Mouse (Mus musculus) forebrain, embryonic 10.5 days (tissue): ENCODE data around the gene Nav1. TPM values are rescaled to one million over a fixed set of nuclear protein-coding genes. Genes with fewer than 3 reads are reported as not detected.

ENCODE experiments used
- DNase-seq: peaks from one replicate; pipeline ENCODE4 v3.0.0-alpha.2; 2017; ENCODE audit warnings: low spot score; ENCODE audit errors: extremely low spot score
- H3K27ac ChIP-seq: fragments of 300-500 bp; sonication (generic); 2 replicates; pipeline ENCODE4 v1.5.1; 2016; ENCODE audit warnings: mild to moderate bottlenecking
- H3K27me3 ChIP-seq: fragments of 300-500 bp; sonication (generic); 2 replicates; pipeline ENCODE4 v1.6.1; 2016; ENCODE audit warnings: mild to moderate bottlenecking; ENCODE audit not compliant: poor library complexity, severe bottlenecking
- H3K36me3 ChIP-seq: fragments of 300-500 bp; sonication (generic); replicated peaks from 2 replicates; pipeline ENCODE4 v1.6.1; 2016; ENCODE audit warnings: mild to moderate bottlenecking, moderate library complexity
- H3K4me1 ChIP-seq: fragments of 300-500 bp; sonication (generic); 2 replicates; pipeline ENCODE4 v1.6.1; 2016
- H3K4me3 ChIP-seq: fragments of 300-500 bp; sonication (generic); 2 replicates; pipeline ENCODE4 v1.5.1; 2016; ENCODE audit warnings: mild to moderate bottlenecking, moderate library complexity
- H3K9me3 ChIP-seq: fragments of 300-500 bp; sonication (generic); 2 replicates; pipeline ENCODE4 v1.6.1; 2016; ENCODE audit warnings: mild to moderate bottlenecking, moderate library complexity
- WGBS: fragments of 180-500 bp; shearing (Covaris S2); methylation state at CpG from one replicate; pipeline ENCODE4 v1.1.7; 2016; 5-methylcytosine and 5-hydroxymethylcytosine counted together
- polyA plus RNA-seq: library from polyadenylated mRNA; unstranded; fragments of >200 nt; fragmentation: Nextera tagmentation; extraction: Ambion mirVana; gene quantifications from 2 replicates; pipeline ENCODE4 v1.2.1, GENCODE M21; 2016

The Nav1 gene
- 25.3 and 28.4 TPM in 2 replicates for polyA plus RNA-seq

- Histone ChIP-seq H3K4me3 (no peak within 1 kb of the TSS), H3K27ac (peak within 1 kb of the TSS; percentile 31)
- 56% methylated on average over 7 of the region's 7 CpGs for WGBS
Observed at GRCm38 (mm10) chr1:135607019-135607418, at the start of gene Nav1. TSS of gene Nav1 (minus strand) at chr1:135607295.

DNA sequence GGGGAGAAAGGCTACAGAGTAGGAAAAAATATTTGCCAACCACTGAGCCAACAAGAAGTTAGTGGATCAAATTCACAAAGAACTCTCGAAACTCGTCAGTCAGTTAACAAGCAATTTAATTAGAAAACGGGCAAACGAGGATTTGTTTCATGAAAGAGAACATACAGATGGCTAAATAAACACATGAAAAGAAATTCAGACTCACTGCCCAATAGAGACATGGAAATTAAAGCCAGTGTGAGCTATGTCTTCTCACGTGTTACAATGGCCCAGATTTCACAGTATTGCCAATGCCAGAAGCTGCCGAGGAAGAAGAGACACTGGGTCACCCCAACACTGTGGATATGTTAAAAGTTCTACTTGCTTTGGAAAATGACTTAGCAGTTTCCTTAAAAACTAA lies 46.8 kb upstream of the Nav1 start:
- no peaks in the 10 kb centered on the region for H3K27me3 ChIP-seq
- no peak overlapping the region for H3K4me3 ChIP-seq
- DNase-seq = no peak
- H3K27ac ChIP-seq = no peak overlapping the region
- peaks cover 6% of the 10 kb centered on the region; the same call in 1 of the 2 replicates for H3K9me3 ChIP-seq
- H3K36me3 ChIP-seq = peaks cover 4% of the 10 kb centered on the region
- peaks cover 6% of the 10 kb centered on the region for H3K4me1 ChIP-seq
- 91% methylated on average over 6 of the region's 6 CpGs for WGBS

More at GRCm38 (mm10) chr1:135607019-135607418, at the start of gene Nav1:
- DNase-seq = no peak
- Histone ChIP-seq H3K4me1 (peaks cover 28% of the 10 kb centered on the region), H3K27me3 (no peaks in the 10 kb centered on the region), H3K36me3 (no peaks in the 10 kb centered on the region), H3K9me3 (no peaks in the 10 kb centered on the region)

GRCm38 (mm10) chr1:135645459-135646195 lies 38.5 kb upstream of the Nav1 start:
- no peaks in the 10 kb centered on the region for H3K27me3 ChIP-seq
- no peaks in the 10 kb centered on the region for H3K9me3 ChIP-seq
- no peak overlapping the region for H3K4me3 ChIP-seq
- peaks cover 19% of the 10 kb centered on the region for H3K4me1 ChIP-seq
- DNase-seq = no peak
- peak overlapping the region; percentile 76 for H3K27ac ChIP-seq
- WGBS = 54% methylated on average over 8 of the region's 8 CpGs
- no peaks in the 10 kb centered on the region for H3K36me3 ChIP-seq

DNA sequence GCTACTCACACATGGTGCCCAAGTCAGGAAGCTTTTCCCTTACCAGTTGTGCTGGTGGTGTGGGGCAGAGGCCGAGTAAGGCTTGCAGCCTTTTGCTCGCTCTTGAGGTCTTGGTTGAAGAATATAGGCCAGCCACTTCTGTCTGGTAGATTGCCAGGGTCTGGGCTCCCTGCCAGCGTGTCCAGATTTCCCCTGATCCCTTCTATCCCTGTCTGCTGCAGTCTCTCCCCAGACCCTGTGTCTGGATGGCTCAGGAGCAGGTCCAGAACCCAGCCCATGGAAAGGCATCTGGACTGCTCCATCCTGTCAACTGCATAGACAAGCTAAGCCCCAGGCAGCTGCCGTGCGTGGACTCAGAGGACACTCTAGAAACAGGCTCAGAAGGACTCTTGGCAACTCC lies 37.0 kb upstream of the Nav1 start:
- 89% methylated on average over 5 of the region's 5 CpGs for whole genome bisulfite sequencing
- H3K27ac ChIP-seq = no peak overlapping the region

GRCm38 (mm10) chr1:135643691-135644090 lies 36.6 kb upstream of the Nav1 start:
- Histone ChIP-seq H3K9me3 (no peaks in the 10 kb centered on the region), H3K27me3 (no peaks in the 10 kb centered on the region), H3K4me1 (peaks cover 19% of the 10 kb centered on the region), H3K36me3 (no peaks in the 10 kb centered on the region), H3K27ac (no peak overlapping the region), H3K4me3 (no peak overlapping the region)
- WGBS = 82% methylated on average over 3 of the region's 3 CpGs
- DNase-seq = no peak

More for the DNA sequence above, 37.0 kb upstream of the Nav1 start:
- peaks cover 19% of the 10 kb centered on the region for H3K4me1 ChIP-seq
- no peaks in the 10 kb centered on the region for H3K27me3 ChIP-seq
- H3K4me3 ChIP-seq = no peak overlapping the region
- no peaks in the 10 kb centered on the region for H3K9me3 ChIP-seq
- no peaks in the 10 kb centered on the region for H3K36me3 ChIP-seq
- no peak for DNase-seq

GRCm38 (mm10) chr1:135639853-135640252 lies 32.8 kb upstream of the Nav1 start:
- WGBS = 95% methylated on average over 7 of the region's 7 CpGs
- DNase-seq = no peak
- no peaks in the 10 kb centered on the region for H3K36me3 ChIP-seq

GRCm38 (mm10) chr1:135639093-135639492 lies 32.0 kb upstream of the Nav1 start:
- Histone ChIP-seq H3K27me3 (no peaks in the 10 kb centered on the region), H3K4me3 (no peak overlapping the region), H3K4me1 (peaks cover 32% of the 10 kb centered on the region), H3K36me3 (no peaks in the 10 kb centered on the region), H3K9me3 (no peaks in the 10 kb centered on the region), H3K27ac (no peak overlapping the region)
- 90% methylated on average over 1 of the region's 1 CpGs for WGBS
- DNase-seq = no peak

More at GRCm38 (mm10) chr1:135639853-135640252, 32.8 kb upstream of the Nav1 start:
- H3K27me3 ChIP-seq = no peaks in the 10 kb centered on the region
- H3K4me3 ChIP-seq = no peak overlapping the region
- peaks cover 32% of the 10 kb centered on the region for H3K4me1 ChIP-seq
- no peak overlapping the region for H3K27ac ChIP-seq
- H3K9me3 ChIP-seq = no peaks in the 10 kb centered on the region

DNA sequence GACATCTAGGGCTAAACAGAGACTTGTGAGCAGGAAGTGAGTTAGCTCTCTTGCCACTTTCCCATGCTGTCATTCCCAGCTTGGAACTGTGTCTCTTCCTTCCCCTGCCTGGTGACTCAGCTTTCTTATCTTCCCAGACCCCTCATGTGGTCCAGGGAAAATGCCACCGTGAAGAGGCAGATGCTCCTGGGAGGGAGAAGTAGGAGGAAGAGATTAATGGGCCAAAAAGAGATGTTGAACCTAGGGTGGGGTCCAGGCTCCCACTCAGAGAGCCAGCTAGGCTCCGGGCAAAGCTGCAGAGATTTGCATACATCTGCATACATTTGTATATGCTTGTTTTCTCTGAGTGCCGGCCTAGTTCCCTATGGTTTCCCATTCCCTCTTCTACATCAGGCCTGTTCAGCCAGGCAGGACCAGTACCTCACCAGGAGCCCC lies 30.5 kb upstream of the Nav1 start:
- no peak overlapping the region for H3K4me3 ChIP-seq
- DNase-seq = no peak
- H3K27me3 ChIP-seq = no peaks in the 10 kb centered on the region
- H3K27ac ChIP-seq = no peak overlapping the region
- 23% methylated on average over 3 of the region's 3 CpGs for WGBS
- H3K4me1 ChIP-seq = peaks cover 32% of the 10 kb centered on the region
- no peaks in the 10 kb centered on the region for H3K36me3 ChIP-seq
- H3K9me3 ChIP-seq = no peaks in the 10 kb centered on the region

- H3K27ac ChIP-seq = no peak overlapping the region
- DNase-seq = no peak
- H3K27me3 ChIP-seq = no peaks in the 10 kb centered on the region
- H3K9me3 ChIP-seq = no peaks in the 10 kb centered on the region
- H3K4me3 ChIP-seq = no peak overlapping the region
- peaks cover 38% of the 10 kb centered on the region for H3K4me1 ChIP-seq
- H3K36me3 ChIP-seq = no peaks in the 10 kb centered on the region
- 70% methylated on average over 6 of the region's 6 CpGs for WGBS
Observed at GRCm38 (mm10) chr1:135636111-135636511, 29.0 kb upstream of the Nav1 start.

- Histone ChIP-seq H3K9me3 (no peaks in the 10 kb centered on the region), H3K4me1 (peaks cover 38% of the 10 kb centered on the region), H3K4me3 (no peak overlapping the region), H3K27me3 (no peaks in the 10 kb centered on the region), H3K27ac (no peak overlapping the region), H3K36me3 (no peaks in the 10 kb centered on the region)
- no peak for DNase-seq
- 79% methylated on average over 11 of the region's 11 CpGs for WGBS
Observed at GRCm38 (mm10) chr1:135635323-135636064, 28.4 kb upstream of the Nav1 start.

DNA sequence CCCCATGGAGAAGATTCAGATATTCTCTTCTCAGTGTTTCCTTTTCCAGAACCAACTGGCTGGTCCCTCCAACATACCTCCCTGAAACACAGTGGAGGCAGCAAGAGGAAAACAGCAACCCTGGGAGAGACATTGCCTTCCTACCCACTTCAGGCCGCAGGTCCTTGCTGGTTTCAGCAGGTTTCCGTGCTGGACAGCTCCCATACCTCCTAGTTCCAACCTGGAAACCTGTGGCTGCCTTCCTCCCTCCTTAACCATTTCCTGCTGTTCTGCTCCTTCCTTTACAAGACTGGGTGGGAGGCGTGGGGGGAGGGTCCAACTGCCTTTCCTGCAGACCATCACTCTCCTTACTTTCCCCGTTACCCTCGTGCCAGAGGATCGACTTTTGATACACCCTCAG lies 27.7 kb upstream of the Nav1 start:
- H3K9me3 ChIP-seq = no peaks in the 10 kb centered on the region

GRCm38 (mm10) chr1:135633884-135634283 lies 26.8 kb upstream of the Nav1 start:
- 85% methylated on average over 2 of the region's 2 CpGs for WGBS
- no peak overlapping the region for H3K4me3 ChIP-seq
- DNase-seq = no peak

More for the DNA sequence above, 27.7 kb upstream of the Nav1 start:
- Histone ChIP-seq H3K27ac (no peak overlapping the region), H3K36me3 (no peaks in the 10 kb centered on the region), H3K27me3 (no peaks in the 10 kb centered on the region), H3K4me1 (peaks cover 38% of the 10 kb centered on the region), H3K4me3 (no peak overlapping the region)
- WGBS = 15% methylated on average over 6 of the region's 6 CpGs
- peak; percentile 34 for DNase-seq

GRCm38 (mm10) chr1:135633478-135633877 lies 26.4 kb upstream of the Nav1 start:
- no peak overlapping the region for H3K4me3 ChIP-seq
- WGBS = 90% methylated on average over 4 of the region's 4 CpGs

More at GRCm38 (mm10) chr1:135633884-135634283, 26.8 kb upstream of the Nav1 start:
- H3K4me1 ChIP-seq = peaks cover 38% of the 10 kb centered on the region
- H3K27ac ChIP-seq = no peak overlapping the region
- no peaks in the 10 kb centered on the region for H3K27me3 ChIP-seq
- no peaks in the 10 kb centered on the region for H3K9me3 ChIP-seq
- no peaks in the 10 kb centered on the region for H3K36me3 ChIP-seq

More at GRCm38 (mm10) chr1:135633478-135633877, 26.4 kb upstream of the Nav1 start:
- H3K27ac ChIP-seq = no peak overlapping the region
- H3K4me1 ChIP-seq = peaks cover 38% of the 10 kb centered on the region
- no peak for DNase-seq
- H3K9me3 ChIP-seq = no peaks in the 10 kb centered on the region
- H3K27me3 ChIP-seq = no peaks in the 10 kb centered on the region
- no peaks in the 10 kb centered on the region for H3K36me3 ChIP-seq
